Mouse (Mus musculus) embryo, embryonic 11 days (tissue): ENCODE measurements at regions not wholly inside any gene's neighbourhood (a gene's known extent, or its start where the extent isn't known, plus 50 kb on each side); places are given as distances from the start of the nearest gene placed in this dataset.
"Not testable (repeated sequence)": the region's sequence is repeated elsewhere in the genome, so short reads cannot be mapped to it uniquely, and the experiment has no call there.

Experiments
- DNase-seq: peaks from one replicate; pipeline ENCODE4 v3.0.0-alpha.2; 2015

GRCm38 (mm10) chr14:14478159-14478558 is 77.1 kb downstream of the Olfr721-ps1 start:
- not testable (repeated sequence) for DNase-seq

- DNase-seq, result peak; percentile 43
Observed at GRCm38 (mm10) chr14:14481840-14482239, 80.7 kb downstream of the Olfr721-ps1 start.

GRCm38 (mm10) chr14:14486356-14486755 is 85.3 kb downstream of the Olfr721-ps1 start:
- no peak for DNase-seq

- no peak for DNase-seq
Observed at GRCm38 (mm10) chr14:14490501-14490900, 89.4 kb downstream of the Olfr721-ps1 start.

GRCm38 (mm10) chr14:14492041-14492440 is 90.9 kb downstream of the Olfr721-ps1 start:
- no peak for DNase-seq

GRCm38 (mm10) chr14:14511927-14512326 is 110.8 kb downstream of the Olfr721-ps1 start:
- no peak for DNase-seq

GRCm38 (mm10) chr14:14513056-14513455 is 112.0 kb downstream of the Olfr721-ps1 start:
- no peak for DNase-seq

GRCm38 (mm10) chr14:14513498-14513897 is 112.4 kb downstream of the Olfr721-ps1 start:
- DNase-seq, result no peak

GRCm38 (mm10) chr14:14514440-14515172 is 113.5 kb downstream of the Olfr721-ps1 start:
- DNase-seq, result no peak

GRCm38 (mm10) chr14:14515363-14515762 is 114.3 kb downstream of the Olfr721-ps1 start:
- DNase-seq, result no peak

GRCm38 (mm10) chr14:14515918-14516317 is 114.8 kb downstream of the Olfr721-ps1 start:
- no peak for DNase-seq

- DNase-seq, result no peak
Observed at GRCm38 (mm10) chr14:14518027-14518426, 116.9 kb downstream of the Olfr721-ps1 start.

GRCm38 (mm10) chr14:14518841-14519240 is 117.7 kb downstream of the Olfr721-ps1 start:
- DNase-seq, result no peak

GRCm38 (mm10) chr14:14520195-14520594 is 119.1 kb downstream of the Olfr721-ps1 start:
- DNase-seq, result no peak

- DNase-seq, result not testable (repeated sequence)
Observed at GRCm38 (mm10) chr14:14521331-14521730, 120.2 kb downstream of the Olfr721-ps1 start.

GRCm38 (mm10) chr14:14525225-14525624 is 124.1 kb downstream of the Olfr721-ps1 start:
- no peak for DNase-seq

GRCm38 (mm10) chr14:14528437-14528836 is 127.3 kb downstream of the Olfr721-ps1 start:
- no peak for DNase-seq

GRCm38 (mm10) chr14:14541206-14541605 is 140.1 kb downstream of the Olfr721-ps1 start:
- no peak for DNase-seq

- no peak for DNase-seq
Observed at GRCm38 (mm10) chr14:14541705-14542104, 140.6 kb downstream of the Olfr721-ps1 start.

- DNase-seq, result no peak
Observed at GRCm38 (mm10) chr14:14544236-14544635, 143.1 kb downstream of the Olfr721-ps1 start.

GRCm38 (mm10) chr14:14552201-14552600 is 149.9 kb upstream of the Slc4a7 start:
- DNase-seq, result no peak

GRCm38 (mm10) chr14:14574851-14575250 is 127.2 kb upstream of the Slc4a7 start:
- no peak for DNase-seq

GRCm38 (mm10) chr14:14591939-14592338 is 110.1 kb upstream of the Slc4a7 start:
- DNase-seq, result no peak

- no peak for DNase-seq
Observed at GRCm38 (mm10) chr14:14594753-14595152, 107.3 kb upstream of the Slc4a7 start.
